Mouse (Mus musculus): ENCODE measurements around the gene Msrb3.

Gene Msrb3

GRCm38 (mm10) chr10:120861674-120862073 is 37.2 kb downstream of the Msrb3 start:
- no peak for DNase-seq (ENCODE audit: low read depth, low spot score)

- no peak for DNase-seq (ENCODE audit: low read depth, low spot score)
Measured at GRCm38 (mm10) chr10:120861194-120861593, 37.7 kb downstream of the Msrb3 start.

GRCm38 (mm10) chr10:120857531-120858001 is 41.3 kb downstream of the Msrb3 start:
- peak; percentile 75 for DNase-seq (ENCODE audit: low read depth, low spot score)

- no peak for DNase-seq (ENCODE audit: low read depth, low spot score)
Measured at GRCm38 (mm10) chr10:120854329-120854728, 44.6 kb downstream of the Msrb3 start.

GRCm38 (mm10) chr10:120853816-120854215 is 45.1 kb downstream of the Msrb3 start:
- no peak for DNase-seq (ENCODE audit: low read depth, low spot score)

- DNase-seq (ENCODE audit: low read depth, low spot score) = peak; percentile 58
Measured at GRCm38 (mm10) chr10:120851196-120851781, 47.6 kb downstream of the Msrb3 start.

- peak; percentile 79 for DNase-seq (ENCODE audit: low read depth, low spot score)
Measured at GRCm38 (mm10) chr10:120850391-120851195, 48.3 kb downstream of the Msrb3 start.

GRCm38 (mm10) chr10:120848677-120849076 is 50.2 kb downstream of the Msrb3 start:
- DNase-seq (ENCODE audit: low read depth, low spot score) = no peak

GRCm38 (mm10) chr10:120847785-120848184 is 51.1 kb downstream of the Msrb3 start:
- DNase-seq (ENCODE audit: low read depth, low spot score) = no peak

- no peak for DNase-seq (ENCODE audit: low read depth, low spot score)
Measured at GRCm38 (mm10) chr10:120839966-120840365, 58.9 kb downstream of the Msrb3 start.

GRCm38 (mm10) chr10:120834531-120834930 is 64.4 kb downstream of the Msrb3 start:
- DNase-seq (ENCODE audit: low read depth, low spot score) = no peak

GRCm38 (mm10) chr10:120833836-120834235 is 65.1 kb downstream of the Msrb3 start:
- DNase-seq (ENCODE audit: low read depth, low spot score) = no peak

- DNase-seq (ENCODE audit: low read depth, low spot score) = no peak
Measured at GRCm38 (mm10) chr10:120827761-120828160, 71.1 kb downstream of the Msrb3 start.

- DNase-seq (ENCODE audit: low read depth, low spot score) = no peak
Measured at GRCm38 (mm10) chr10:120826795-120827669, 71.9 kb downstream of the Msrb3 start.

- DNase-seq (ENCODE audit: low read depth, low spot score) = no peak
Measured at GRCm38 (mm10) chr10:120826381-120826780, 72.5 kb downstream of the Msrb3 start.

GRCm38 (mm10) chr10:120825594-120825993 is 73.3 kb downstream of the Msrb3 start:
- no peak for DNase-seq (ENCODE audit: low read depth, low spot score)

- peak; percentile 70 for DNase-seq (ENCODE audit: low read depth, low spot score)
Measured at GRCm38 (mm10) chr10:120821491-120822358, 77.2 kb downstream of the Msrb3 start.

GRCm38 (mm10) chr10:120820781-120821300 is 78.1 kb downstream of the Msrb3 start:
- DNase-seq (ENCODE audit: low read depth, low spot score) = no peak

GRCm38 (mm10) chr10:120815290-120815689 is 83.6 kb downstream of the Msrb3 start:
- DNase-seq (ENCODE audit: low read depth, low spot score) = no peak

GRCm38 (mm10) chr10:120811796-120812443 is 87.0 kb downstream of the Msrb3 start:
- no peak for DNase-seq (ENCODE audit: low read depth, low spot score)
